Mouse (Mus musculus) liver, embryonic 14.5 days (tissue): ENCODE data around the gene Zbtb7b. TPM values are rescaled to one million over a fixed set of nuclear protein-coding genes. Genes with fewer than 3 reads are reported as not detected.

Experiments
- ATAC-seq: fragments of 200-750 bp; cut with Nextera tagmentation; 2 replicates; pipeline ENCODE4 v1.8.0; 2017; ENCODE audit warnings: moderate number of reproducible peaks, mild to moderate bottlenecking, moderate library complexity; ENCODE audit not compliant: insufficient read depth
- DNase-seq, 3 experiments: peaks; one replicate each; pipeline ENCODE4 v3.0.0-alpha.2; 2012 to 2013; ENCODE audit warnings: low read depth in 3 of 3, low spot score in 3 of 3
- H3K27ac ChIP-seq: fragments of 300-500 bp; sonication (generic); 2 replicates; pipeline ENCODE4 v1.5.1; 2014; ENCODE audit warnings: moderate library complexity, mild to moderate bottlenecking, control low read depth, inconsistent platforms
- H3K27me3 ChIP-seq: fragments of 300-500 bp; sonication (generic); 2 replicates; pipeline ENCODE4 v1.6.1; 2014; ENCODE audit warnings: mild to moderate bottlenecking, low read length, moderate library complexity; ENCODE audit not compliant: control insufficient read depth, insufficient read depth
- H3K36me3 ChIP-seq: fragments of 300-500 bp; sonication (generic); replicated peaks from 2 replicates; pipeline ENCODE4 v1.6.1; 2014; ENCODE audit warnings: low read depth; ENCODE audit not compliant: control insufficient read depth, insufficient read depth
- H3K4me1 ChIP-seq, 2 experiments: fragments of 200-500 bp in 1 of 2; fragments of 300-500 bp in 1 of 2; sonication (generic) in 1 of 2; replicated peaks; 2 replicates each; pipeline ENCODE4 v1.6.1; 2012 to 2014; ENCODE audit warnings: antibody characterized with exemption in 1 of 2, inconsistent platforms in 1 of 2, low read length in 1 of 2; ENCODE audit not compliant: control insufficient read depth in 2 of 2, insufficient read depth in 2 of 2
- H3K4me2 ChIP-seq: fragments of 300-500 bp; sonication (generic); 2 replicates; pipeline ENCODE4 v1.6.1; 2014; ENCODE audit warnings: low read depth, mild to moderate bottlenecking, control low read depth, moderate library complexity
- H3K4me3 ChIP-seq, 2 experiments: fragments of 200-500 bp in 1 of 2; fragments of 300-500 bp in 1 of 2; sonication (generic) in 1 of 2; 2 replicates each; pipeline ENCODE4 v1.5.1; 2012 to 2014; ENCODE audit warnings: low read depth in 2 of 2, low read length in 2 of 2, mild to moderate bottlenecking in 2 of 2, control low read depth in 1 of 2, inconsistent platforms in 1 of 2, moderate library complexity in 1 of 2; ENCODE audit not compliant: insufficient read depth in 1 of 2
- H3K9ac ChIP-seq: fragments of 300-500 bp; sonication (generic); replicated peaks from 2 replicates; pipeline ENCODE4 v1.6.1; 2014; ENCODE audit warnings: mild to moderate bottlenecking, control low read depth, moderate library complexity
- H3K9me3 ChIP-seq: fragments of 300-500 bp; sonication (generic); 2 replicates; pipeline ENCODE4 v1.6.1; 2016; ENCODE audit warnings: low read length, mixed read lengths; ENCODE audit not compliant: control insufficient read depth
- CTCF ChIP-seq: IDR thresholded peaks from 2 replicates; pipeline ENCODE4 v1.5.1; 2016; ENCODE audit warnings: antibody characterized with exemption, low read depth, control low read depth
- EP300 ChIP-seq: IDR thresholded peaks from 2 replicates; pipeline ENCODE4 v1.6.1; 2016; ENCODE audit warnings: antibody characterized with exemption, low read depth
- WGBS: fragments of 180-500 bp; shearing (Covaris S2); extraction: QIAGEN DNeasy Blood & Tissue Kit; methylation state at CpG from one replicate; pipeline ENCODE4 v1.1.7; 2014; ENCODE audit not compliant: insufficient replicate concordance; 5-methylcytosine and 5-hydroxymethylcytosine counted together
- polyA plus RNA-seq, 2 experiments: library from polyadenylated mRNA; depleted of rRNA in 1 of 2; stranded (reverse) in 1 of 2; unstranded in 1 of 2; fragments of >200 nt; fragmentation: Nextera tagmentation in 1 of 2; extraction: Ambion mirVana in 1 of 2; gene quantifications; 2 replicates each; pipeline versions ENCODE4 v1.2.1 to v1.2.3; 2012 to 2014

The Zbtb7b gene
- polyA plus RNA-seq, 2 experiments, result 0.95 to 6.9 TPM

- Histone ChIP-seq H3K4me2 (no peak overlapping the region), H3K9ac (no peak overlapping the region), H3K27me3 (peaks cover 29% of the 10 kb centered on the region), H3K4me1 (no peaks in the 10 kb centered on the region; a peak in 1 of 4 replicates), H3K4me3 (no peak overlapping the region), H3K36me3 (no peaks in the 10 kb centered on the region), H3K27ac (no peak overlapping the region), H3K9me3 (no peaks in the 10 kb centered on the region)
- no peak for TF ChIP-seq EP300
- WGBS, result 51% methylated on average over 10 of the region's 10 CpGs
- ATAC-seq, result no peak
- no peak for DNase-seq
Observed at GRCm38 (mm10) chr3:89346815-89347540, 47.6 kb downstream of the Zbtb7b start.

- Histone ChIP-seq H3K27me3 (peaks cover under 1% of the 10 kb centered on the region), H3K4me3 (no peak overlapping the region), H3K9ac (no peak overlapping the region), H3K36me3 (no peaks in the 10 kb centered on the region), H3K27ac (no peak overlapping the region), H3K4me2 (no peak overlapping the region), H3K9me3 (no peaks in the 10 kb centered on the region), H3K4me1 (no peaks in the 10 kb centered on the region)
- no peak for DNase-seq
- ATAC-seq, result no peak
- 74% methylated on average over 7 of the region's 7 CpGs for WGBS
- no peak for TF ChIP-seq CTCF
- no peak for TF ChIP-seq EP300
Observed at GRCm38 (mm10) chr3:89343279-89343678, 51.3 kb downstream of the Zbtb7b start.

- DNase-seq (no peak), ATAC-seq (no peak)
- Histone ChIP-seq H3K27ac (no peak overlapping the region), H3K4me1 (no peaks in the 10 kb centered on the region; a peak in 1 of 4 replicates), H3K9ac (no peak overlapping the region), H3K9me3 (no peaks in the 10 kb centered on the region), H3K4me2 (no peak overlapping the region), H3K4me3 (no peak overlapping the region), H3K27me3 (peaks cover 6% of the 10 kb centered on the region), H3K36me3 (no peaks in the 10 kb centered on the region)
- WGBS, result 80% methylated on average over 4 of the region's 4 CpGs
- TF ChIP-seq CTCF (no peak), EP300 (no peak)
Observed at GRCm38 (mm10) chr3:89341794-89342193, 52.8 kb downstream of the Zbtb7b start.

- WGBS, result 12% methylated on average over 11 of the region's 11 CpGs
- no peak for DNase-seq
- TF ChIP-seq CTCF (peak; percentile 97), EP300 (no peak)
- no peak for ATAC-seq
- H3K9me3 ChIP-seq, result no peaks in the 10 kb centered on the region
- H3K9ac ChIP-seq, result no peak overlapping the region
- H3K4me3 ChIP-seq, result no peak overlapping the region; a peak in 1 of 4 replicates
- H3K4me1 ChIP-seq, result no peaks in the 10 kb centered on the region; a peak in 1 of 4 replicates
- no peak overlapping the region for H3K27ac ChIP-seq
- no peaks in the 10 kb centered on the region for H3K36me3 ChIP-seq
- peak overlapping the region; percentile 35; the same call in 1 of the 2 replicates for H3K4me2 ChIP-seq
- H3K27me3 ChIP-seq, result peaks cover 6% of the 10 kb centered on the region
Observed at GRCm38 (mm10) chr3:89340465-89340864, 54.1 kb downstream of the Zbtb7b start.

GRCm38 (mm10) chr3:89339416-89339815, 55.2 kb downstream of the Zbtb7b start:
- Histone ChIP-seq H3K27me3 (peaks cover 6% of the 10 kb centered on the region), H3K36me3 (no peaks in the 10 kb centered on the region), H3K4me1 (no peaks in the 10 kb centered on the region; a peak in 1 of 4 replicates), H3K4me2 (no peak overlapping the region), H3K9me3 (no peaks in the 10 kb centered on the region), H3K9ac (no peak overlapping the region), H3K27ac (no peak overlapping the region), H3K4me3 (no peak overlapping the region)
- peak; percentile 91 for TF ChIP-seq CTCF
- no peak for TF ChIP-seq EP300
- WGBS, result 35% methylated on average over 8 of the region's 8 CpGs
- DNase-seq (no peak), ATAC-seq (no peak)
